Mouse (Mus musculus): ENCODE measurements at regions not wholly inside any gene's neighbourhood (a gene's known extent, or its start where the extent isn't known, plus 50 kb on each side); places are given as distances from the start of the nearest gene placed in this dataset.

- DNase-seq = no peak
Observed at GRCm38 (mm10) chrX:133119026-133119425, 569.8 kb downstream of the Pcdh19 start.

GRCm38 (mm10) chrX:133110173-133110572 is 578.6 kb downstream of the Pcdh19 start:
- DNase-seq = no peak

GRCm38 (mm10) chrX:133092983-133093382 is 595.8 kb downstream of the Pcdh19 start:
- no peak for DNase-seq

- DNase-seq = peak; percentile 17 to 32
Observed at GRCm38 (mm10) chrX:133064116-133064515, 624.7 kb downstream of the Pcdh19 start.
